Mouse (Mus musculus): ENCODE results near the gene Gsk3b.

The Gsk3b gene

DNA sequence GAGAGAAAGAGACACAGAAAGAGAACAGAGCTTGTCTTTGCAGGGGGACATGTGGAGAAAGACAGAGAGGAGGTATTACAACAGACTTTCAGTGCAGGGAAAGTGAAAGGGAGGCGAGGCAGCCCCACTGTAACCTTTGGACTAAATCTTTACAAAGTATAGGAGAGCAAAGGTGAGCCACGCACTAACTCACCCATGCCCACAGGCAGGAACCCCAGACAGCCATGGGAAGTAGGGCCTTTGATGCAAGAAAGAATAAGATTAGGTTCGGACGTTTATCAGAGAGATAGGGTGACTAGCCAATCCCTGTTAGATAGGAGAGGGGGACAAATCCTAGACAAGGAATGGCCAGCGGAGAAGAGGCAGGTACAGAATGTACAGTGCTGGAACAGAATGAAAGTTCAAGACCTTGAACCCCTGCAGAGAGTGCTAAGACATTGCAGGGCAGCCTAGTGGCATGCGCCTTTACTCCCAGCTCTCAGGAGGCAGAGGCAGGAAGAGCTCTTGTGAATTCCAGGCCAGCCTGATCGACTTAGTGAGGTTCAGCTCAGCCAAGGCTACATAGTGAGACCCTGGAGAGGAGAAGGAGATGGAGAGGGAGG, 193.9 kb downstream of the Gsk3b start:
- CTCF ChIA-PET: no interaction called here

DNA sequence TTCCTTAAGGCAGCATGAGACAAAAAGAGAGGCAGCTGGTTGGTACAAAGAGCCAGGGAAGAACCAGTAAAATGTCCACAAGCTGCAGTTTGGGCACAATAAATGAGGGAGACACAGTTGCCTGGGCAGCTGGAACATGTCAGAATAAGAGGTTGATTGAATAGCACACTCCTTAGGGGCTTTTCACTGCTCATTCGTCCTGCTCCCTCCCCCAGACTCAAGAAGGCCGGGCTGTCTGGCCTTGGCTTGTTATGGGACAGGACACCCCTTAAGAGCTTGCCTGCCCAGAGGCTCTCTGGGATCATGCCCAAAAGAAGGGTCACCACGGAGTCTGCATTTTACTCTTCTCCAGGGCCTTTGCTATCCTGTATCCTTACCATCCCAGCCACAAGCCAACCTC, 194.5 kb downstream of the Gsk3b start:
- CTCF ChIA-PET: no interaction called here

GRCm38 (mm10) chr16:38285801-38286200, 197.0 kb downstream of the Gsk3b start:
- CTCF ChIA-PET: no interaction called here

DNA sequence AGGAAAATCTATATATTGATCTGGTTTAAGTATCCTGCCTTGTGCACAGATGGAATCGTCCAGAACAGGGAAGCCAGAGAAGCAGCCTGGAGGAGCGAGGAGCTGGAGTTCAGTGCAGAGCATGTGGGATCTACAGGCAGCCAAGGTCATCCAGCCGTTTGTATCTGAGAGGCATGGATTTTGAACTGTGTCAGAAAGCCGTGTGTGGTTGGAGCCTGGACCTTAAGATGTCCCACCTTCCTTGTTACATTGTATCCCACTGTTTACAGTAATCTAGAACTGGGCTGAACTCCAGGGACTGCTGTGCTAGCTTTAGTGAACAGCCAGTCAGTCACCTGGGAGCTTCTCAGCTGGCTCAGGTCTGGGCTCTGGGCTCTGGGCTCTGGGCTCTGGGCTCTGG, 197.7 kb downstream of the Gsk3b start:
- CTCF ChIA-PET: no interaction called here

DNA sequence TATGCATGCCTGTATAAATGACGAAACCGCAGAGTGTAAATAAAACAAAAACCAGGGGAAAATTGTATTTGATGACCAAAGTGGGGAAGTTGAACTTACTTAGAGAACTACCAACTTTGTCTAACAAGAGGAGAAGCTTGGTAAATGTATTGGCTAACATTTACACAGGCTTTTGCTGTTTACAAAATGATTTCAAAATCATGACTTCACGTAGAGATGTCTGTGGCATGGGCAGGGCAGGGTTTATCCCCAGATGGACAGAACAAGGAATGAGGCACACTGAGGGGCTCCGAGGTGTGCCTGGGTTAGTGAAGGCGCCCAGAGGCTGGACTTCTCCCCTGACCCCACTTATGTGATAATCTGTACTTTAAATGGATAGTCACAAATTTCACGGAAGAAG, 198.6 kb downstream of the Gsk3b start:
- CTCF ChIA-PET: no interaction called here

GRCm38 (mm10) chr16:38287762-38288161, 199.0 kb downstream of the Gsk3b start:
- CTCF ChIA-PET: no interaction called here

DNA sequence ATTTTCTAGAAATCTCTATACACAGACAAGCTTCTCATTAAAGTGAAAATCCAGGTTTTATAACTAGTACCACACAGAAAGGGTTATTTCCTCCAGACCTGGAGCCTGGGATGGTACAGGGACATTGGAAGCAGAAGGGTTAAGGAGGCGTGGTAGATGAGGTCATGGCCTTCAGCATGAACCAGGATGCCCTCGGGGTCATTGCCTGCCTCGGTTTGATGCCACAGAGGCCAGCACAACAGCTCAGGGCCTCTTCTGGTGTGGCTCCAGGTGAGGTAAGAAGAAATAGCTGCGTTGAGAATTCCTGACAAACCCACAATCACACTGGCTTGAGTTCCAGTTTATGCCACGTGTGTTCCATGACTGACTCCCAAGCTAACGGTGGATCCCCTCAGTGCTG, 200.1 kb downstream of the Gsk3b start:
- CTCF ChIA-PET: interaction anchor here (0.7 kb wide), 1 partner anchor 403 kb away, joined by 3 read pairs; no protein-coding TSS in a partner anchor

DNA sequence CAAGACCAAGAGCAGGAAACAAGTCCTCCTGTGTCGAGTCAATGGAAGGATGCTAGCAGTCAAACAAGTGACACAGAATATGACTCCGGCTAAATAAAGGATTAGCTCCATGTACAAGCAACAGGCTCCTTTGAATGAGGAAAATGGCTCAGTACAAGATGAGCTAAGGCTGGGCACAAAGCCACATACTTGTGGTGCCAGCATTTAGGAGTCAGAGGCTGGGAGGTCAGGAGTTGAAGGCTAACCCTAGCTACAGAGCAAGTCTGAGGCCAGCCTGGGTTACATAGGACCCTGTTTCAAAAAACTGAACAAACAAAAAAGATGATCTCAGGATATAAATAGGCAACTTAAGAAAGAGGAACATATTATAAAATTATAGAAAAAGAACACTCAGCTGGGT, 201.3 kb downstream of the Gsk3b start:
- CTCF ChIA-PET: interaction anchor here (0.6 kb wide), 1 partner anchor 263 kb away, joined by 3 read pairs; no protein-coding TSS in a partner anchor

DNA sequence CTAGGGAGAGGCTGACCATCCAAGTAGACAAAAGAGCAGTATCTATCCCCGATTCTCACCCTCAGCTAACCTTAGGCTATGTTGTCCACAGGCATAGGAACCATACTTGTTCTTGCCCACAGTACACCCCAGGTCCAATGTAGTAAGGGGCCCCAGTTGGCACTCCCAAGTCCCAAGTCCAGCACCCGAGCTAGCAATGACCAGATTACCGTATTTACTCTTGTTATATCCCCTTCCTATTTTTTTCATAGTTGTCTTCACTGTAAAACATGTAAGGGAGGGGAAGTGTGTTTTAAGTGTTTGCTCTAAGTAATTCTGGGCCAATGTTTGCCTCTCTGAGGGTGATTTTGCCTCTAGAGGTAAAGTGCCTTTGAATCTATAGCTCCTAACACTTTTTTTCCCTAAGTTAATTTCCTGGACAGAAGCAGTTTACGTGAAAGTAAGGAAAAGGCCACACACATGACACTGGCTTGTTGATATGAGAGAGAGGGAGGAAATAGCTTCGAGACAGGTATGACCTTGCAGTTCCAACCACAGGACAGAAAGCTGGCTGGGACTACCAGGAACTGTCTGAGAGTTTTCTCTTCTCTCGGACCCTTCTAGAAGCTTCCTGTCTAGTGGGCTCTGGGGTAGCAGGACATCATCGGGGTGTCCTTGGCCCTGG, 206.0 kb downstream of the Gsk3b start, which contains the start of gene Nr1i2:
TSS of gene Nr1i2 (minus strand) at position 140 of the 664 bp plus-strand sequence.
- CTCF ChIA-PET: interaction anchor here (0.6 kb wide), 1 partner anchor 301 kb away, joined by 7 read pairs; no protein-coding TSS in a partner anchor

DNA sequence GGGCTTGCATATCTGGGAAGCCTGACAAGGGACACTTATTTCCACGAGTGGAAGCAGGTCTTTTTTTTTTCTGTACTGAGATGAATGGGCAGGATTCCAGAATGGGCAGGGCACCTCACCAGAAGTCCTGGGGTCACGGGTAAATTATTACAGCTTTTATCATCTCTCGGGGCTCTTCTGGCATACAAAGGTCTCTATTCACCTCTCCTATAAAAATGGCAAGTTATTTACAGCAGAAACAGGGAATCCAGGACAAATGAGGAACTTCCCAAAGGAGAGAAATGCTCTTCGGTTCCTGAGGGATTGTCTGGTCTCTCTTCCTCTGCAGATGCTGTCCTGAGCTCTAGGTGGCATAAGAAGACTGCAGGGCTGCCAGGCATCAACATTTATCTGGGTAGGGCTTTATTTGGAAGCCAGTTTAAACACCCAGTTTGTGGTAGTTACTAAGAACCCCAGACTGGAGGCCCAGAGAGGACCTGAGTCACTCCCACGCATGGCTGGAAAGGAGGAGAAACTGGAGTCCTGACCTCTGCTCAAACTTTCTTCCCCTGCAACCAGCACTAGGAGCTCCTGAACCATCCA, 206.6 kb downstream of the Gsk3b start:
- CTCF ChIA-PET: interaction anchor here (0.6 kb wide), 1 partner anchor 302 kb away, joined by 7 read pairs; no protein-coding TSS in a partner anchor

Data from spleen, embryonic (tissue).